Mouse (Mus musculus) activated CD4-positive, CD25-positive, alpha-beta regulatory T cell, adult 4 months (primary cell): ENCODE measurements around the gene Parvg. TPM values are rescaled to one million over a fixed set of nuclear protein-coding genes. Genes with fewer than 3 reads are reported as not detected.

Source experiments
- ATAC-seq: one replicate; pipeline ENCODE4 v1.8.0; 2017
- polyA plus RNA-seq, 2 experiments: library from polyadenylated mRNA; unstranded; fragments of 100-300 nt; shearing (Covaris generic); gene quantifications; one replicate each; pipeline ENCODE4 v1.2.1; 2017

The Parvg gene
- polyA plus RNA-seq, 2 experiments from 2014 or later, result 63.7 to 99.5 TPM

GRCm38 (mm10) chr15:84351915-84352844 lies 28.4 kb downstream of the Parvg start:
- no peak for ATAC-seq

- ATAC-seq, result no peak
These were observed 31.3 kb downstream of the Parvg start for GRCm38 (mm10) chr15:84355081-84355480.

- ATAC-seq, result no peak
These were observed 40.9 kb downstream of the Parvg start for GRCm38 (mm10) chr15:84364746-84365145.

- ATAC-seq, result no peak
These were observed 42.0 kb downstream of the Parvg start for GRCm38 (mm10) chr15:84365675-84366381.

GRCm38 (mm10) chr15:84366574-84366989 lies 42.8 kb downstream of the Parvg start:
- no peak for ATAC-seq

- ATAC-seq, result no peak
These were observed 43.6 kb downstream of the Parvg start for GRCm38 (mm10) chr15:84367402-84367801.

GRCm38 (mm10) chr15:84372801-84373200 lies 49.0 kb downstream of the Parvg start:
- no peak for ATAC-seq

- no peak for ATAC-seq
These were observed 54.9 kb downstream of the Parvg start for GRCm38 (mm10) chr15:84378734-84379133.

GRCm38 (mm10) chr15:84380181-84380580 lies 56.4 kb downstream of the Parvg start:
- ATAC-seq, result no peak

- ATAC-seq, result no peak
These were observed 60.2 kb downstream of the Parvg start for GRCm38 (mm10) chr15:84384066-84384465.

- no peak for ATAC-seq
These were observed 62.3 kb downstream of the Parvg start for GRCm38 (mm10) chr15:84385995-84386565.

- ATAC-seq, result no peak
These were observed 64.9 kb downstream of the Parvg start for GRCm38 (mm10) chr15:84388698-84389131.

- no peak for ATAC-seq
These were observed 68.3 kb downstream of the Parvg start for GRCm38 (mm10) chr15:84392131-84392530.

Other genes with a start within 250 kb of the Parvg start
- gene Sult4a1, start 218.3 kb upstream of the Parvg start, polyA plus RNA-seq, result not detected
- gene Pnpla5, start 200.9 kb upstream of the Parvg start, polyA plus RNA-seq, result not detected
- gene Pnpla3, start 156.2 kb upstream of the Parvg start, polyA plus RNA-seq, result not detected
- 10 to 100 TPM; 44.6 to 47.6 TPM for gene Samm50, start 131.8 kb upstream of the Parvg start, polyA plus RNA-seq
- 1 to 10 TPM in 1 of 2 experiments, not detected in 1; 1.9 TPM for gene Parvb, start 92.0 kb upstream of the Parvg start, polyA plus RNA-seq
- not detected for gene Shisal1, start 123.1 kb downstream of the Parvg start, polyA plus RNA-seq
- 1 to 10 TPM; 1.5 to 1.6 TPM for gene Rtl6, start 233.8 kb downstream of the Parvg start, polyA plus RNA-seq